Mouse (Mus musculus): ENCODE measurements at regions not wholly inside any gene's neighbourhood (a gene's known extent, or its start where the extent isn't known, plus 50 kb on each side); places are given as distances from the start of the nearest gene placed in this dataset.
A peak's percentile ranks its signal among the peaks of the same experiment; 100 is the strongest.

GRCm38 (mm10) chr2:75164987-75165386 is 339.4 kb downstream of the Mtx2 start:
- Histone ChIP-seq H3K9ac (replicated peaks) (no peak overlapping the region), H3K27me3 (peaks cover 9% of the 10 kb centered on the region), H3K9me3 (no peaks in the 10 kb centered on the region), H3K27ac (no peak overlapping the region), H3K4me3 (replicated peaks) (no peak overlapping the region), H3K36me3 (no peaks in the 10 kb centered on the region), H3K4me2 (no peak overlapping the region), H3K4me1 (replicated peaks) (peaks cover 32% of the 10 kb centered on the region)
- ATAC-seq (ENCODE audit: insufficient number of reproducible peaks, insufficient read depth, low FRiP score, low TSS enrichment, low read depth) = no peak
- WGBS = 74% methylated on average over 4 of the region's 4 CpGs

GRCm38 (mm10) chr2:75176267-75176666 is 350.7 kb downstream of the Mtx2 start:
- Histone ChIP-seq H3K9me3 (no peaks in the 10 kb centered on the region), H3K4me1 (replicated peaks) (peaks cover 30% of the 10 kb centered on the region), H3K9ac (replicated peaks) (no peak overlapping the region), H3K4me2 (no peak overlapping the region), H3K36me3 (no peaks in the 10 kb centered on the region), H3K27ac (no peak overlapping the region), H3K27me3 (peaks cover 11% of the 10 kb centered on the region; the same call in 1 of the 2 replicates), H3K4me3 (replicated peaks) (no peak overlapping the region)
- ATAC-seq (ENCODE audit: insufficient number of reproducible peaks, insufficient read depth, low FRiP score, low TSS enrichment, low read depth) = no peak
- 78% methylated on average over 5 of the region's 5 CpGs for WGBS

GRCm38 (mm10) chr2:75183293-75183692 is 357.7 kb downstream of the Mtx2 start:
- Histone ChIP-seq H3K36me3 (no peaks in the 10 kb centered on the region), H3K27ac (0 out of 2 replicates have a peak overlapping the region, but pooled peaks have one; percentile 19), H3K9me3 (no peaks in the 10 kb centered on the region), H3K9ac (replicated peaks) (no peak overlapping the region), H3K4me1 (replicated peaks) (peaks cover 17% of the 10 kb centered on the region), H3K27me3 (peaks cover 7% of the 10 kb centered on the region; the same call in 1 of the 2 replicates), H3K4me2 (no peak overlapping the region), H3K4me3 (replicated peaks) (no peak overlapping the region)
- no peak for ATAC-seq (ENCODE audit: insufficient number of reproducible peaks, insufficient read depth, low FRiP score, low TSS enrichment, low read depth)
- 30% methylated on average over 4 of the region's 4 CpGs for WGBS

GRCm38 (mm10) chr2:75202587-75203220 is 377.1 kb downstream of the Mtx2 start:
- Histone ChIP-seq H3K9ac (replicated peaks) (no peak overlapping the region), H3K9me3 (no peaks in the 10 kb centered on the region), H3K4me3 (replicated peaks) (no peak overlapping the region), H3K27ac (no peak overlapping the region), H3K27me3 (peaks cover 3% of the 10 kb centered on the region; the same call in 1 of the 2 replicates), H3K4me1 (replicated peaks) (peaks cover 25% of the 10 kb centered on the region), H3K36me3 (no peaks in the 10 kb centered on the region), H3K4me2 (no peak overlapping the region)
- no peak for ATAC-seq (ENCODE audit: insufficient number of reproducible peaks, insufficient read depth, low FRiP score, low TSS enrichment, low read depth)
- 22% methylated on average over 7 of the region's 7 CpGs for WGBS

- no peak overlapping the region for H3K9ac ChIP-seq (replicated peaks)
These were observed 383.5 kb downstream of the Mtx2 start for GRCm38 (mm10) chr2:75208821-75209758.

GRCm38 (mm10) chr2:75209790-75210583 is 384.4 kb downstream of the Mtx2 start:
- 0 out of 2 replicates have a peak, but pooled peaks have one; percentile 22 for ATAC-seq (ENCODE audit: insufficient number of reproducible peaks, insufficient read depth, low FRiP score, low TSS enrichment, low read depth)
- Histone ChIP-seq H3K4me1 (replicated peaks) (peaks cover 22% of the 10 kb centered on the region), H3K36me3 (no peaks in the 10 kb centered on the region), H3K9me3 (no peaks in the 10 kb centered on the region), H3K4me2 (peak overlapping the region; percentile 42), H3K9ac (replicated peaks) (no peak overlapping the region), H3K27ac (peak overlapping the region; percentile 72; the same call in 1 of the 2 replicates), H3K27me3 (peaks cover 6% of the 10 kb centered on the region; the same call in 1 of the 2 replicates), H3K4me3 (replicated peaks) (no peak overlapping the region)
- WGBS = 59% methylated on average over 17 of the region's 17 CpGs

More at GRCm38 (mm10) chr2:75208821-75209758, 383.5 kb downstream of the Mtx2 start:
- Histone ChIP-seq H3K9me3 (no peaks in the 10 kb centered on the region), H3K27me3 (peaks cover 9% of the 10 kb centered on the region; the same call in 1 of the 2 replicates), H3K4me3 (replicated peaks) (0 out of 2 replicates have a peak overlapping the region, but pooled peaks have one; percentile 5), H3K36me3 (no peaks in the 10 kb centered on the region), H3K4me1 (replicated peaks) (peaks cover 22% of the 10 kb centered on the region), H3K27ac (peak overlapping the region; percentile 72), H3K4me2 (peak overlapping the region; percentile 42)
- 17% methylated on average over 27 of the region's 27 CpGs for WGBS
- ATAC-seq (ENCODE audit: insufficient number of reproducible peaks, insufficient read depth, low FRiP score, low TSS enrichment, low read depth) = peak; percentile 71

- WGBS = 56% methylated on average over 5 of the region's 5 CpGs
These were observed 391.3 kb downstream of the Mtx2 start for GRCm38 (mm10) chr2:75216931-75217330.

GRCm38 (mm10) chr2:75220775-75221359 is 395.3 kb downstream of the Mtx2 start:
- H3K4me1 ChIP-seq (replicated peaks) = peaks cover 24% of the 10 kb centered on the region
- WGBS = 66% methylated on average over 8 of the region's 8 CpGs
- H3K9ac ChIP-seq (replicated peaks) = no peak overlapping the region
- H3K4me2 ChIP-seq = no peak overlapping the region
- no peak for ATAC-seq (ENCODE audit: insufficient number of reproducible peaks, insufficient read depth, low FRiP score, low TSS enrichment, low read depth)
- H3K36me3 ChIP-seq = no peaks in the 10 kb centered on the region
- no peak overlapping the region for H3K27ac ChIP-seq
- H3K27me3 ChIP-seq = no peaks in the 10 kb centered on the region
- no peaks in the 10 kb centered on the region for H3K9me3 ChIP-seq
- H3K4me3 ChIP-seq (replicated peaks) = no peak overlapping the region

More at GRCm38 (mm10) chr2:75216931-75217330, 391.3 kb downstream of the Mtx2 start:
- H3K9me3 ChIP-seq = no peaks in the 10 kb centered on the region
- no peak overlapping the region for H3K9ac ChIP-seq (replicated peaks)
- no peaks in the 10 kb centered on the region for H3K36me3 ChIP-seq
- no peak overlapping the region for H3K27ac ChIP-seq
- ATAC-seq (ENCODE audit: insufficient number of reproducible peaks, insufficient read depth, low FRiP score, low TSS enrichment, low read depth) = no peak
- no peak overlapping the region for H3K4me3 ChIP-seq (replicated peaks)
- no peak overlapping the region for H3K4me2 ChIP-seq
- peaks cover 17% of the 10 kb centered on the region for H3K4me1 ChIP-seq (replicated peaks)
- H3K27me3 ChIP-seq = peaks cover 6% of the 10 kb centered on the region; the same call in 1 of the 2 replicates

GRCm38 (mm10) chr2:75224443-75224842 is 398.8 kb downstream of the Mtx2 start:
- no peak overlapping the region for H3K4me2 ChIP-seq
- no peak overlapping the region for H3K4me3 ChIP-seq (replicated peaks)
- no peak for ATAC-seq (ENCODE audit: insufficient number of reproducible peaks, insufficient read depth, low FRiP score, low TSS enrichment, low read depth)
- WGBS = 65% methylated on average over 5 of the region's 5 CpGs
- H3K4me1 ChIP-seq (replicated peaks) = peaks cover 15% of the 10 kb centered on the region
- no peak overlapping the region for H3K9ac ChIP-seq (replicated peaks)
- no peaks in the 10 kb centered on the region for H3K27me3 ChIP-seq
- no peaks in the 10 kb centered on the region for H3K9me3 ChIP-seq
- H3K36me3 ChIP-seq = no peaks in the 10 kb centered on the region
- no peak overlapping the region for H3K27ac ChIP-seq

GRCm38 (mm10) chr2:75240976-75241375 is 415.4 kb downstream of the Mtx2 start:
- Histone ChIP-seq H3K9ac (replicated peaks) (no peak overlapping the region), H3K27me3 (peaks cover 11% of the 10 kb centered on the region; the same call in 1 of the 2 replicates), H3K9me3 (no peaks in the 10 kb centered on the region), H3K36me3 (no peaks in the 10 kb centered on the region), H3K4me3 (replicated peaks) (no peak overlapping the region), H3K4me2 (no peak overlapping the region), H3K27ac (no peak overlapping the region), H3K4me1 (replicated peaks) (0 out of 2 replicates have a peak, but pooled peaks cover 8% of the 10 kb centered on the region)
- no peak for ATAC-seq (ENCODE audit: insufficient number of reproducible peaks, insufficient read depth, low FRiP score, low TSS enrichment, low read depth)
- WGBS = 97% methylated on average over 1 of the region's 1 CpGs

Measured in limb, embryonic 12.5 days (tissue).